Comparison of ENCODE assay signal across 8 mouse cellular contexts in the genomic region with DNA sequence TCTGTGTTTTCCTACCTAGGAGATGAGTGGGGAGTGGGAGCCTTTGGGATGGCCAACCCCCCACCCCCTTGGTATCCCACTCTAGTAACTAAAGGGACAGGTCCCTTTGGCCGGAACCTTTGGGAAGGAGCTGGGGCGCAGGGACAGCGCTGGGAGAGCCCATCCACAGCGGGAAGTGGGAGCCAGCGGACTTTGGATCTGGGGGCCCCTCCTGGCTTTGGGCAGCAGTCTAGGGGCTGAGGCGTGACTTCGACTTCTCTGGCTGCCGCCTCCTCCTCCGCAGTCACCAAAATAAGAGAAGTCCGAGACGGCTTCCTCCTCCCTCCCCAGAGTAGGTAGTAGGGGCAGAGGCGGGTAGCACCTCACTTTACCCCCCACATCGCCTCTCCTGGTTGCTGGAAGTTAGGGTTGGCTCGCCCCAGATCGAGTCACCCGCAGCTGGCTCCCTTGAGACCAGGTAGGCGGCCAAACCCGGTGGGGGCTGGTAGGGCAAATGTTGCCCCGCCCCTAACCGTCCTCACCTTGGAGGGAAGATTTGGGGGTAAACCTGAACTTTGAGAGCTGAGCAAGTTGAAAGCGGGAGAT. TPM values are rescaled to one million over a fixed set of nuclear protein-coding genes. Genes with fewer than 3 reads are reported as not detected.
DNase-seq lines count a peak whose midpoint lies in the region; ATAC-seq and TF ChIP-seq lines count a peak whose summit lies in the region.

Fgr (plus strand) TSS at position 282 of the 585 bp plus-strand sequence.

- H3K4me1 ChIP-seq in forebrain, embryonic 12.5 days, result peaks cover 24% of the 10 kb centered on the region
- peaks cover 28% of the 10 kb centered on the region for H3K4me1 ChIP-seq in kidney, postnatal 0 days (replicated peaks; ENCODE audit: insufficient read depth, low read length)
- peaks cover 22% of the 10 kb centered on the region for H3K4me1 ChIP-seq in midbrain, embryonic 12.5 days

- 7% methylated on average over 21 of the region's 21 CpGs for WGBS in forebrain, embryonic 12.5 days
- WGBS in kidney, postnatal 0 days, result 12% methylated on average over 20 of the region's 21 CpGs
- 7% methylated on average over 20 of the region's 21 CpGs for WGBS in midbrain, embryonic 12.5 days

- H3K4me3 ChIP-seq in gastrocnemius, adult 2 months, result peak within 1 kb of the TSS; percentile 40
- peak within 1 kb of the TSS; percentile 10; the same call in 1 of the 2 replicates for H3K4me3 ChIP-seq in forebrain, embryonic 12.5 days (replicated peaks)
- peak within 1 kb of the TSS; percentile 5; the same call in 1 of the 2 replicates for H3K4me3 ChIP-seq in kidney, postnatal 0 days (replicated peaks; ENCODE audit: low read depth, low read length)
- H3K4me3 ChIP-seq in midbrain, embryonic 12.5 days, result peak within 1 kb of the TSS; percentile 22; the same call in 1 of the 2 replicates

- H3K27me3 ChIP-seq in forebrain, embryonic 12.5 days, result peaks cover 60% of the 10 kb centered on the region
- no peaks in the 10 kb centered on the region for H3K27me3 ChIP-seq in kidney, postnatal 0 days (ENCODE audit: insufficient read depth, low read length)
- H3K27me3 ChIP-seq in midbrain, embryonic 12.5 days, result peaks cover 65% of the 10 kb centered on the region

- intact Hi-C loops in gastrocnemius, adult 2 months (cut with DNase I), result no loop called here

- peak within 1 kb of the TSS; percentile 39 for H3K4me2 ChIP-seq in forebrain, embryonic 12.5 days
- peak within 1 kb of the TSS; percentile 43 for H3K4me2 ChIP-seq in kidney, postnatal 0 days (ENCODE audit: low read length)
- peak within 1 kb of the TSS; percentile 37 for H3K4me2 ChIP-seq in midbrain, embryonic 12.5 days (replicated peaks)

- no peaks in the 10 kb centered on the region for H3K9me3 ChIP-seq in forebrain, embryonic 12.5 days
- H3K9me3 ChIP-seq in kidney, postnatal 0 days (replicated peaks; ENCODE audit: low read length), result no peaks in the 10 kb centered on the region
- no peaks in the 10 kb centered on the region for H3K9me3 ChIP-seq in midbrain, embryonic 12.5 days

- TF ChIP-seq CTCF in gastrocnemius, adult 2 months (IDR thresholded peaks at IDR 0.05), result no peak
- no peak for TF ChIP-seq CTCF in kidney, postnatal 0 days (IDR thresholded peaks at IDR 0.05; ENCODE audit: low read depth)

- no peaks in the 10 kb centered on the region for H3K36me3 ChIP-seq in forebrain, embryonic 12.5 days (replicated peaks)
- H3K36me3 ChIP-seq in kidney, postnatal 0 days (ENCODE audit: insufficient read depth, low read length), result no peaks in the 10 kb centered on the region
- no peaks in the 10 kb centered on the region for H3K36me3 ChIP-seq in midbrain, embryonic 12.5 days

- ATAC-seq in forebrain, embryonic 12.5 days (ENCODE audit: low FRiP score), result no peak
- no peak for ATAC-seq in kidney, postnatal 0 days (replicated peaks; ENCODE audit: low FRiP score, low read depth)
- no peak for ATAC-seq in midbrain, embryonic 12.5 days (ENCODE audit: low FRiP score, low read depth)

- no peak within 1 kb of the TSS for H3K9ac ChIP-seq in forebrain, embryonic 12.5 days
- no peak within 1 kb of the TSS for H3K9ac ChIP-seq in kidney, postnatal 0 days (ENCODE audit: low read depth, low read length)
- H3K9ac ChIP-seq in midbrain, embryonic 12.5 days (replicated peaks), result no peak within 1 kb of the TSS

- no peak for DNase-seq in gastrocnemius, adult 2 months
- no peak for DNase-seq in gastrocnemius, postnatal 4 days (ENCODE audit: low spot score in 2 of 2)
- no peak for DNase-seq in kidney, postnatal 0 days (ENCODE audit: low spot score)
- DNase-seq in thymus, postnatal 14 days, result peak; percentile 86
- no peak for DNase-seq in right cerebral cortex, adult 2 months (ENCODE audit: low spot score in 2 of 2)
- DNase-seq in ovary, postnatal 36 days (ENCODE audit: low spot score), result no peak

- H3K27ac ChIP-seq in gastrocnemius, adult 2 months, result peak within 1 kb of the TSS; percentile 48
- H3K27ac ChIP-seq in forebrain, embryonic 12.5 days, result peak within 1 kb of the TSS; percentile 5; the same call in 1 of the 2 replicates
- no peak within 1 kb of the TSS for H3K27ac ChIP-seq in kidney, postnatal 0 days
- H3K27ac ChIP-seq in midbrain, embryonic 12.5 days (replicated peaks), result no peak within 1 kb of the TSS

RNA-seq across cellular contexts. Expression of gene Fgr, which starts in this region (rescaled TPM):
- total RNA-seq in gastrocnemius, adult 2 months (2021), result under 1 TPM in 1 of 2 experiments, not detected in 1; 0.06 TPM
- under 1 TPM; 0.47 to 0.78 TPM for total RNA-seq in gastrocnemius, postnatal 4 days (2021)
- 0.12 and 0.20 TPM in 2 replicates for polyA plus RNA-seq in forebrain, embryonic 12.5 days (2016; fragmentation: Nextera tagmentation; extraction: Ambion mirVana)
- polyA plus RNA-seq in kidney, postnatal 0 days (2015; fragmentation: Nextera tagmentation; extraction: Ambion mirVana), result 0.47 and 0.51 TPM in 2 replicates
- polyA plus RNA-seq in midbrain, embryonic 12.5 days (2016; fragmentation: Nextera tagmentation; extraction: Ambion mirVana), result 0.08 and 0.12 TPM in 2 replicates

Comparison
In these comparisons a context has a peak if more than half of its experiments do, and no peak if none do; other contexts are left out.
1. H3K27ac ChIP-seq: peak in gastrocnemius, adult 2 months (single experiment) and forebrain, embryonic 12.5 days (single experiment); none in kidney, postnatal 0 days (single experiment) and midbrain, embryonic 12.5 days (single experiment).
2. Peak in every context shown above with its lines, with median percentiles within 50 percentile points of each other: H3K4me3 ChIP-seq and H3K4me2 ChIP-seq.